In the genomic region with DNA sequence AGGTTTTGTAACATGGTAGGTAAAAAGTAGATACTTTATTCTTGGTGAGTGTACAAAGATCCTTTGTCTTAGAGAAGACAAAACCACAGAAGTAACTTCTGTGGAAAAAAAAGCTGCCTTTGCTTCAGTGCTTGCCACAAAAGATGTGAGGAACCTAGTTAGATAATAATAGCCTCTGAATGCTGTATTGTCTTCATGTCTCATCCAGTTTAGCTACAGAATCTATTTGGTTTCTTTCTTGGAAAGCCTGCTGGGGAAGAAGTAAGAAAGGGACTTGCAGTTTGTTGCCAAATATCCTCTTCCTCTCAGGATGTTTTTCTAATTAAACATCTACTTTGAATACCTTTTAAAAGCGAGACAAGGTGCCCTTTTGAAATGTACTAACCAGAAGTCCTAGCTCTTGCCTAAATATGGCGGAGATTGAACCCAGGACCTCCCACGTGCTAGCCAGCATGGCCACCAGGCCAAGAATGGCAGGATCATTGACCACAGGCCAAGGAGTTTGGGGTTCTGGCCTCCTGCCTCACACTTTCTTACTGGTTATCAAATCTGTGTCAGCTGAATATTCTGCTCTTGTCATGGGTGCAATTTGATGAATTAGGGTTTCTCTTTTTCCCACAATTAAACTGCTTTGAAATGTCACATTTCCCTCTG, we compare ENCODE assay signal across 8 mouse cellular contexts. TPM values are rescaled to one million over a fixed set of nuclear protein-coding genes. Genes with fewer than 3 reads are reported as not detected.
DNase-seq lines count a peak whose midpoint lies in the region; ATAC-seq lines count a peak whose summit lies in the region.
"Had no signal": no experiment of that assay in that cellular context is flagged by ENCODE, and none has a peak within 500 bp of the region (broad histone marks: within the 10 kb centered on the region; RNA-seq: fewer than 3 reads in every experiment).

No protein-coding gene starts in this region.

- H3K9me3 ChIP-seq in forebrain, embryonic 16.5 days (ENCODE audit: control insufficient read depth, low read length), result no peaks in the 10 kb centered on the region
- H3K9me3 ChIP-seq in kidney, embryonic 16.5 days (ENCODE audit: low read length), result no peaks in the 10 kb centered on the region
- H3K9me3 ChIP-seq in neural tube, embryonic 13.5 days, result no peaks in the 10 kb centered on the region

- no peak for ATAC-seq in forebrain, embryonic 16.5 days
- no peak for ATAC-seq in kidney, embryonic 16.5 days (ENCODE audit: low FRiP score, low TSS enrichment)
- no peak for ATAC-seq in neural tube, embryonic 13.5 days (ENCODE audit: low read depth)
- ATAC-seq in monocyte, adult 5-6 weeks (replicated peaks; ENCODE audit: insufficient number of reproducible peaks, low FRiP score, low TSS enrichment, poor library complexity, severe bottlenecking), result no peak

- peak overlapping the region; percentile 79 for H3K4me2 ChIP-seq in forebrain, embryonic 16.5 days (ENCODE audit: low read length)
- H3K4me2 ChIP-seq in kidney, embryonic 16.5 days (replicated peaks; ENCODE audit: low read depth, low read length), result peak overlapping the region; percentile 82
- H3K4me2 ChIP-seq in neural tube, embryonic 13.5 days, result peak overlapping the region; percentile 67

- peaks cover 10% of the 10 kb centered on the region for H3K36me3 ChIP-seq in forebrain, embryonic 16.5 days (ENCODE audit: control insufficient read depth, insufficient read depth)
- H3K36me3 ChIP-seq in kidney, embryonic 16.5 days (ENCODE audit: insufficient read depth, low read length), result peaks cover 40% of the 10 kb centered on the region
- H3K36me3 ChIP-seq in neural tube, embryonic 13.5 days, result peaks cover 33% of the 10 kb centered on the region

- DNase-seq in 416B (ENCODE audit: low read depth), result peak; percentile 69
- DNase-seq in CD4-positive helper T cell, adult 2 months (ENCODE audit: low read depth, low spot score), result peak; percentile 59
- no peak for DNase-seq in frontal cortex, postnatal 14 days (ENCODE audit: low spot score in 2 of 2)

- no peaks in the 10 kb centered on the region for H3K27me3 ChIP-seq in forebrain, embryonic 16.5 days (replicated peaks; ENCODE audit: control insufficient read depth, insufficient read depth, low read length)
- no peaks in the 10 kb centered on the region for H3K27me3 ChIP-seq in kidney, embryonic 16.5 days (ENCODE audit: insufficient read depth, low read length)
- no peaks in the 10 kb centered on the region for H3K27me3 ChIP-seq in neural tube, embryonic 13.5 days

- H3K4me3 ChIP-seq in forebrain, embryonic 16.5 days (replicated peaks; ENCODE audit: low read length), result peak overlapping the region; percentile 71
- peak overlapping the region; percentile 95 for H3K4me3 ChIP-seq in kidney, embryonic 16.5 days (ENCODE audit: low read length)
- H3K4me3 ChIP-seq in neural tube, embryonic 13.5 days, result peak overlapping the region; percentile 85

- 8% methylated on average over 3 of the region's 3 CpGs for WGBS in forebrain, embryonic 16.5 days
- WGBS in kidney, embryonic 16.5 days, result 6% methylated on average over 3 of the region's 3 CpGs
- 6% methylated on average over 3 of the region's 3 CpGs for WGBS in neural tube, embryonic 13.5 days

- H3K9ac ChIP-seq in forebrain, embryonic 16.5 days (replicated peaks; ENCODE audit: low read depth, low read length), result peak overlapping the region; percentile 93
- H3K9ac ChIP-seq in kidney, embryonic 16.5 days (replicated peaks; ENCODE audit: low read length), result peak overlapping the region; percentile 96
- peak overlapping the region; percentile 97 for H3K9ac ChIP-seq in neural tube, embryonic 13.5 days

- peaks cover 39% of the 10 kb centered on the region for H3K4me1 ChIP-seq in forebrain, embryonic 16.5 days (replicated peaks; ENCODE audit: control insufficient read depth, insufficient read depth, low read length)
- H3K4me1 ChIP-seq in kidney, embryonic 16.5 days (ENCODE audit: insufficient read depth, low read length), result peaks cover 45% of the 10 kb centered on the region
- H3K4me1 ChIP-seq in neural tube, embryonic 13.5 days (replicated peaks), result peaks cover 71% of the 10 kb centered on the region

- no peak overlapping the region for H3K27ac ChIP-seq in forebrain, embryonic 16.5 days (ENCODE audit: low read length)
- peak overlapping the region; percentile 99; the same call in 1 of the 2 replicates for H3K27ac ChIP-seq in kidney, embryonic 16.5 days (ENCODE audit: low read length)
- H3K27ac ChIP-seq in neural tube, embryonic 13.5 days (replicated peaks), result 0 out of 2 replicates have a peak overlapping the region, but pooled peaks have one; percentile 3

RNA-seq across cellular contexts. Expression of gene Eno1, which starts 2.0 kb away (rescaled TPM):
- polyA plus RNA-seq in forebrain, embryonic 16.5 days (2015; fragmentation: Nextera tagmentation; extraction: Ambion mirVana), result 979 and 980 TPM in 2 replicates
- 1,990 and 2,045 TPM in 2 replicates for polyA plus RNA-seq in kidney, embryonic 16.5 days (2015; fragmentation: Nextera tagmentation; extraction: Ambion mirVana)
- polyA plus RNA-seq in neural tube, embryonic 13.5 days (2015; fragmentation: Nextera tagmentation; extraction: Ambion mirVana), result 1,151 and 1,235 TPM in 2 replicates
- total RNA-seq in monocyte, adult 5-6 weeks (2017), result 240 to 351 TPM (median 288 TPM) in 3 replicates

RNA-seq across cellular contexts. Expression of gene Car6, which starts 37.4 kb away (rescaled TPM):
- polyA plus RNA-seq in forebrain, embryonic 16.5 days (2015; fragmentation: Nextera tagmentation; extraction: Ambion mirVana), result not detected in 2 replicates
- polyA plus RNA-seq in kidney, embryonic 16.5 days (2015; fragmentation: Nextera tagmentation; extraction: Ambion mirVana), result 0.29 TPM in 1 of 2 replicates, not detected in the other
- 0.44 TPM in 1 of 2 replicates, not detected in the other for polyA plus RNA-seq in neural tube, embryonic 13.5 days (2015; fragmentation: Nextera tagmentation; extraction: Ambion mirVana)
- not detected in 3 replicates for total RNA-seq in monocyte, adult 5-6 weeks (2017)
- total RNA-seq: heart, postnatal 14 days had no signal

RNA-seq across cellular contexts. Expression of gene Rere, which starts 42.9 kb away (rescaled TPM):
- 25.2 and 34.5 TPM in 2 replicates for polyA plus RNA-seq in forebrain, embryonic 16.5 days (2015; fragmentation: Nextera tagmentation; extraction: Ambion mirVana)
- 30.7 and 40.6 TPM in 2 replicates for polyA plus RNA-seq in kidney, embryonic 16.5 days (2015; fragmentation: Nextera tagmentation; extraction: Ambion mirVana)
- polyA plus RNA-seq in neural tube, embryonic 13.5 days (2015; fragmentation: Nextera tagmentation; extraction: Ambion mirVana), result 41.2 and 50.0 TPM in 2 replicates
- total RNA-seq in monocyte, adult 5-6 weeks (2017), result 11.1 to 34.3 TPM (median 14.5 TPM) in 3 replicates

Comparison
In these comparisons a context has a peak if more than half of its experiments do, and no peak if none do; other contexts are left out.
1. DNase-seq: peak in 416B (single experiment) and CD4-positive helper T cell, adult 2 months (single experiment); none in frontal cortex, postnatal 14 days (0 of 2).
2. Peak in every context shown above with its lines, with median percentiles within 50 percentile points of each other: H3K4me2 ChIP-seq, H3K4me3 ChIP-seq and H3K9ac ChIP-seq.